Mouse (Mus musculus): ENCODE results near the gene Gm10320. TPM values are rescaled to one million over a fixed set of nuclear protein-coding genes. Genes with fewer than 3 reads are reported as not detected.

The Gm10320 gene
- not detected for total RNA-seq (2022)

DNA sequence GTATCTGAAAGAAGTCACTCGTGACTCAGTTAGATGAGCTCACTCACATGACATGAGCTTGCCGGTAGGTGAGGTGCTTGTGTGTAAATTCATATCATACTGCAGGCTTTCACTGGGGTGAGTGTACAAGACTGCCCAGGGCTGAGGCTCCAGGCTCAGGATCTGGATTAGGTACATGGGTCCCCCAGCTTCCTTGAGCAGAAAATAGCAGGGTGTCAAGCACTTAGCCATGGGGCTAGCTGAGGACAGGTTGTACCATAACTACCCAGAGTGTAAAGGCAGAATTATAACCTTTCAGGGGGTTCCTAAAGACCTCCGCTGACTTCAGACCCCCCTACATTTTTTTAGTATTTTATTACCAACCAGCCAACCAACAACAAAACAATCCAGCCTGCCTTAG, at the start of gene Gm10320:
TSS of gene Gm10320 (minus strand) at position 93 of the 400 bp plus-strand sequence.
- no peak for DNase-seq (ENCODE audit: low spot score in 2 of 2)

DNA sequence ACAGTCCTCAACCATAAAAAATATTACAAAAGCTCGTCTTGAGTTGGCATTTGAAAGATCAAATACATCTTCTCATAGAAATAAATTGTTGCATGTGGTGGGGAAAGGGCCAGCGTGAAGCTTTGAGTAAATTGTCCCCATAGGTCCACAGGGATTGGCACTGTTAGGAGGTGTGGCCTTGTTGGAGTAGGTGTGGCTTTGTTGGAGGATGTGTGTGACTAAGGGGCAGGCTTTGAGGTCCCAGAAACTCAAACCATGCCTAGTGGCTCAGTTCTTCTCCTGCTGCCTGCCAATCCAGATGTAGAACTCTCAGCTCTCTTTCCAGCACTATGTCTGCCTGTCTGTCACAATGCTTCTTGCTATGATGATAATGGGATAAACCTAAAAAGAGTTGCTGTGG, 49.8 kb upstream of the Gm10320 start:
- no peak for DNase-seq (ENCODE audit: low spot score in 2 of 2)

- DNase-seq (ENCODE audit: low spot score in 2 of 2), result no peak
Observed at GRCm38 (mm10) chr13:98540206-98540605, 48.4 kb upstream of the Gm10320 start.

- no peak for DNase-seq (ENCODE audit: low spot score in 2 of 2)
Observed at GRCm38 (mm10) chr13:98539311-98539710, 47.5 kb upstream of the Gm10320 start.

DNA sequence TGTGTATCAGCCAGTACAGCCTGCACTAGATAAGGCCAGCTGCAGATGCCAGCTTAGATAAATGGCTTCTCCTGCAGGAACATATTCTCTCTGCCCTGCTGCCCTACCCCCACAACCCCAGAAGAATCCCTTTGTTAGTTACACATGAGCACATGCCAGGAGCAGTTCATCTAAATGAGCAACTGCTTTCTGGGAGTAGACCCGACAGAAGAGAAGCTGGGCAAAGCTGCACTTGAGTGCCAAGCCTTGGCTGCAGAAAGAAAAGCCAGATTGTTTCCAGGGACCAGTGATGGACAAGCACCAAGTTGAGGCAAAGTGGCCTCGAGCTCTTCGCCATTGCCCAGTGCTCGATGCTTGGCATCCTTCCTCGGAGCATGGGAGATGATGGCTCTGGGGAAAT, 46.8 kb upstream of the Gm10320 start:
- DNase-seq (ENCODE audit: low spot score in 2 of 2), result peak in 1 of 2 experiments; percentile 7

DNA sequence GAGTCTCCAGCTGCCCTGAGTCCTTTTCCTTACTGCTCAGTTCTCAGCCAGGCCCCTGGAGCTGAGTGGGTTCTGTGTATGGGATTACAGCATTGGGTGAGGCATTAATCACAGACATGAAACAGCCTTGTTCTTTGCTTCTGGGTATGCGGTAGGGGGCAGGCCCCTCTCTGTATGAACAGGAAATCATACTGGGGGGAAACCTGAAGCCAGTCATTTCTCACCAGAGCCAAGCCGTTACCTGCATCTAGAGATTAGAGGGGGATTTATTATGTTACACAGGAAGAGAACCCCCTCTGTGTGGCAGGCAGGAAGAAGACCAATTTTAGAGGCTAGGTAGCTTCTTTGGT, 43.1 kb upstream of the Gm10320 start:
- DNase-seq (ENCODE audit: low spot score in 2 of 2), result no peak

GRCm38 (mm10) chr13:98534190-98534912, 42.5 kb upstream of the Gm10320 start:
- no peak for DNase-seq (ENCODE audit: low spot score in 2 of 2)

DNA sequence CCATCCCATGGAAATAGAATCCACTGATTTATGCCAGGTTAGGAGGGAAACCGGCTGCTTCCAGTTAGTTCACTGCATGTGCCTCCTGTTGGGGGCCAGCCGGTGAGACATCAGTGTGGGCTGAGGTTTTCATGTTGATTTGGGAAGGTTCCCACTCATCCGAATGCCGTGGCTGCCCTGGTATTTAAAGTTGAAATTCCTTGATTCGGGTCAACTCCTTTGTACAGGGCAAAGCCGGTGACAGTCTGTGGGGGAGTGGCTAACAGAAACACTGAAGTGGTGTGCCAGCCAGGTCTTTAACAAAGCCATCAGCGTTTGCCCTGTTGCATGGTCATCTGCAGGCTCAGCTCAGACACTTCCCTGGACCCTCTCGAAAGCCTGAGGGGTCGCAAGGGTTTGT, 41.6 kb upstream of the Gm10320 start:
- no peak for DNase-seq (ENCODE audit: low spot score in 2 of 2)

DNA sequence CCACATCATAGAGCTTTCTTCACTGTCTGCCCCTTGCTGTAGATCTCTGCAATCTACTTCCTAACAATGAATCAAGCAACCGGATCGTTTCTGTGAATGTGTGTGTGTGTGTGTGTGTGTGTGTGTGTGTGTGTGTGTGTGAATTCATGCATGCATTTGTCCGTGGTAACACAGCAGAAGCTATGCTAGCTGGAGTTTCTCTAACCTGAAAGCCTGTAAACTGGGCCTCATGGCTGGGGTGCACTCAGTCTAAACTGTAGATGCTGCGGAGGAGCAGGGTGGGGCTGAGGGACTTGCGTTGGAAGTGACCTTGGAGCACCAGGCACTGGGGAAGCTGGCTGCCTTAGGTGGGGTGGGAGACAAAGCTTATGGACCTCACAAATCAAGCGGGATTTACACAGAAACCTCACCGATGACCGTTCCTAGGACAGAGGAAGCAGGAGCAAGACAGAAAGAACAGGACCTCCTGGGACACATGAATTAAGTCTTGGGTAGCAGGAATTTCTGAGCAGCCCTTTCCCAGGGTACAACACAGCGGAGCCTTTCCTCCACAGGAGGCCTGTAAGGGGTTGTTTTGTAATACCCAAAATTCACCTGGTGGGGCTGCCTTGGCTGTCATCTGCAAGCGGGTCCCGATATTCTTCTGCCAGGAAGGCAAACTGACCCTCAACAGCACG, 41.0 kb upstream of the Gm10320 start:
- DNase-seq (ENCODE audit: low spot score in 2 of 2), result no peak

- no peak for DNase-seq (ENCODE audit: low spot score in 2 of 2)
Observed at GRCm38 (mm10) chr13:98531976-98532375, 40.2 kb upstream of the Gm10320 start.

- DNase-seq (ENCODE audit: low spot score in 2 of 2), result no peak
Observed at GRCm38 (mm10) chr13:98531306-98531705, 39.5 kb upstream of the Gm10320 start.

DNA sequence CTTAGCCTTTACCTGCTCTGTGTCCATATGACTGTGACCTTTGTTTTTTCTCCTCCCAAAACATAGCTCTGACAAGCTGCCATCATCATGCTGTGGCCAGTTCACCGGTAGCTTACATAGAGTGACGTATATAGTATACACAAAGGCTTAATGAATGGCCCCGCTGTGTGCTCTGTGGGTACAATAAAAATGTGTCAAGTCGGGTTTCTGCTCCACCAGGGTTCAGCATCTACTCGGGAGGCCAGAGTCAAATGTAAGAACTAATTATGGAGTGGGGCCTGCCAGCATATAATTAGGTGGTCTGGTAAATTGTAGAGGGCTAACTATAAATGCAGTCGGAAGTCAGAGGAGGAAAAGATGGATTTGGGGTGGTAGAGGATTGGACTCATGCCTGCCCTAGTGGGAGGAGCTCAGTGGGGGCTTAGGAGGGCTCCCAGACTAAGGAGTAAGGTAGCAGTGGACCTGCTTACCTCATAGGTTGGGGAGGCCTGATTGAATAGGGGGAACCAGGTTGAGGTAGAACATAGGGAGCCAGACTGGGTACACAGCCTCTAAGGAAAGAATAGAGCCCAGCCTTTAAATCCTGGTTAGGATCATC, 32.0 kb upstream of the Gm10320 start:
- DNase-seq (ENCODE audit: low spot score in 2 of 2), result no peak

- no peak for DNase-seq (ENCODE audit: low spot score in 2 of 2)
Observed at GRCm38 (mm10) chr13:98518341-98518740, 26.5 kb upstream of the Gm10320 start.

DNA sequence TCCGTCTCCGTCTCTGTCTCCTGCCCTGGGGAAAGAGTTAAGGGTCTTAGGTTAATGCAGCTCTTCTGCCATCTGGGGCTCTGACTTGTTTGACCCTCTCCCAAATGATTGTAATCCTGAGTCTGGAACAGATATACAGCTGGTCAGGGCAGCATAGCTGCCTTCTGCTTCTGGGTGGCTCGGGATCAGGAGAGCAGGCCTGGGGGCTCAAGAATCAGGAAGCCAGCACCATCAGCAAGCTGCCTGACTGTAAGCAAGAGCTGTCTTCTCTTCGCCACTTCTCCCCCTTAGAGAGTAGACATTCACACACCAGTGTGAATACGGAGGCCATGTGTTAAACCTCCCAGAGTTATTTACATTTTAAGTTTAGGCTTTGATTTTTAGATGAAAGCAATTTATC, 25.9 kb upstream of the Gm10320 start:
- no peak for DNase-seq (ENCODE audit: low spot score in 2 of 2)

GRCm38 (mm10) chr13:98516985-98517384, 25.2 kb upstream of the Gm10320 start:
- DNase-seq (ENCODE audit: low spot score in 2 of 2), result no peak

DNA sequence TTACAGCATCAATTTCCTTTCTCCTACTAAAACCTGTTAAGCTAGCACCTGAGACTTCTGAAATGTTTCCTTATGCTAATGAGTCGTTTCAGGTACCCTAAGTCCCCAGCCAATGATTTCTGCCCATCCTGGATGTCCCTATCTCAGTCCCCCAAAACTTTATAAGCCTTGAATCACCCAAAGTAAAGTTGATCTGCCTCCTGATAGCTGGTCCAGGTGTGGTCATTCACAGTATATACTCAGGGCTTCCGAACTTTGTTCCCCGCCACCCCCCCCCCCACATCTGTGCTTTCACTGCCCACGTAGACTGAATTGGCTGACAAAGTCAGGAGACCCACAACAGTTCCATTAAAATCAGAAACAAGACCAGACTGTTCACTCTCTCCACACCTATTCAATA, 20.3 kb upstream of the Gm10320 start:
- no peak for DNase-seq (ENCODE audit: low spot score in 2 of 2)

DNA sequence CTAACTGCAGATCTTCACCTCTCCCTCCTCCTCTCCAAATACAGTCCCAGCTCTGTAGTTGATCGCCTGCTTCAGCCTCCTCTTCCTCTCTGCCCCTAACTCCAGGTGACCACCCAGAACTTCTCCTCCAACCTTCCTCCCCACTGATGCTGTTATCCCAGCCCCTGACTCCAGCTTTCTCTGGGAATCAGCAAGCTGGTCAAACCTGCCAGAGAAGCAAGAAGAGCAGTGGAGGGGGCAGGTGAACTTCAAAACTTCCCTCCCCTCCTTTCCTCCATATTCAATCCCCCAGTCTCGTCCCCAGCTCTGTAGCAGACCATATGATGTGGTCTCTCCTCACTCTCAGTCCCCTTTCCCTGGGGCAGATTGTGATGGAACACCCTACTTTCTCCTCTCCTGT, 15.9 kb upstream of the Gm10320 start:
- DNase-seq (ENCODE audit: low spot score in 2 of 2), result no peak

DNA sequence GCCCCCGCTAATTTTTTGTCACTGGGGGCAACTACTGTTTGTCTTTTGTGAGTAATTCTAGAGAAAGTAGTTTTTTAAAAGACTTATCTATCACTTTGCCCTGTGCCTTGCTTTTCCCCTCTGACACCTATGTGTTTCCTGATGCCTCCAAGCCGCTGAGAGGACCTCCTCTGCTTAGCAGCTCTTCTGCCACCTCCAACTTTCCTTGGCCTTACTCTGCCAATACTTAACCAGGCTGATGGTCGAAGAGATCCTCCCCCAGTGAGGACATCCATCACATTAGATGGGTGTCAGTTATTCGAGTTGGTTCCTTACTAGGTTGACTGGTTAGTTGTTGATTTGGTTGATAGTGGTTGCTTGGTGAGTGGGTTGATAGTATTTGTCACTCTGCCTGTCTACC, 14.7 kb upstream of the Gm10320 start:
- no peak for DNase-seq (ENCODE audit: low spot score in 2 of 2)

DNA sequence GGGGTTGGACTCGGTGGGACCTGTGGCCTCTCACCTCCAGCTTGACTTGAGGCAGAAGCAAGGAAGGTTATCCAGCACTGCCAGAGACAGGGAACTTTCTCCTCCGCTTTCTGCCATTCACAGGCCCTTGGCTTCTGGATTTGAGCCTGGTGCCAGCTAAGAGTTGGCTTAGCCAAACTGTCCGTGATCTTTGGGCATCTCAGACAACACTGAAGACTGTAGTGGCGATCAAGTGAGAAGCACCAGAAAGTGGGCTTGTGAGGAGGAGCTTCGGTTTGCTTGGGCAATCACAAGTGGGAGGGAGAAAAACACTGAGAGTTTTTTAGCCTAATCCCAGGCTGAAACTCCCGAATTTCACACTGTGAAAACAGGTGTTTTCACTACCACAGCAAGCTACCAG, 14.2 kb upstream of the Gm10320 start:
- no peak for DNase-seq (ENCODE audit: low spot score in 2 of 2)

GRCm38 (mm10) chr13:98505489-98505857, 13.7 kb upstream of the Gm10320 start:
- no peak for DNase-seq (ENCODE audit: low spot score in 2 of 2)

DNA sequence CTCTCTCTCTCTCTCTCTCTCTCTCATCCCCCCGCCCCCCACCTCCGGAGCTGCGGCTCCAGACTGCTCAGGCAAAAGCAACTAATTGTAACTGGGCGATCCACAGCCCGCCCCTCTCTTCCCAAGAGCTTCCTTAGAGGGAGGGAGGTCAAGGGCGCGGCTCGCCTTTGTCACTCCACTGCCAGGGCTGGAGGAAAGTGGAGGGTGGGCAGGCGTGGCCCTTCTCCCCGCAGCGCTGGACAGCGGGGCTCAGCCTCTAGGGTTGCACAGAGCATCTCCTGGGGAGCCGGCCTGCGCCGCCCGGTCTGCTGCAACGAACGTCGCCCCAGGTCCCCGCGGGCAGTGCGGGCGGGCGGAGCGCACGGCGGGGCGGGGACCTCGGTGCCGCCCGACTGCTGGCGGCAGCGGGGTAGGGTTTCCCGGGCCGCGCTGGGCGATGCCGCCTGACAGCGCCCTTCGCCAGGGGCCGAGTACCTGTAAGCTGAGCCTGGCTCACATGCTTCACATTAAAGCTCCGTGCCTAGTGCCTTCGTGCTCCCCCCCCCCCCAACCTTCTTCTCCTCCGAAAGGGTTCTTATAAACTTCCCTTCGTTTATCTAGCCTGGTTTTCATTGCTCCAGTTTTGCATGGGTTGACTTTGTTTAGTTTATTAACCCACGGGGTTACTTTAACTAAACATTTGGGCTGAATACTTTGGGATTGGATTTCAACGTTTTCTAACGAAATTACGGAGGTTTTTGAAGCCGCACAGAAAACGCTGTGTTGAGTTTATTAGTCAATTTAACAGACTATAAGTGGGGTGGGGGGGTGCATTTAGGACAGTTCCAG, 13.1 kb upstream of the Gm10320 start:
- DNase-seq (ENCODE audit: low spot score in 2 of 2), result no peak

- no peak for DNase-seq (ENCODE audit: low spot score in 2 of 2)
Observed at GRCm38 (mm10) chr13:98504181-98504660, 12.4 kb upstream of the Gm10320 start.
